Mouse (Mus musculus) stomach, embryonic 15.5 days (tissue): Measurements from ENCODE around the gene Gps2. TPM values are rescaled to one million over a fixed set of nuclear protein-coding genes. Genes with fewer than 3 reads are reported as not detected.

Source experiments
- ATAC-seq: fragments of 200-750 bp; cut with Nextera tagmentation; 2 replicates; pipeline ENCODE4 v1.8.0; 2017; ENCODE audit warnings: low read depth, moderate number of reproducible peaks, moderate TSS enrichment; ENCODE audit not compliant: insufficient read depth, low FRiP score
- H3K27ac ChIP-seq: fragments of 300-500 bp; sonication (generic); 2 replicates; pipeline ENCODE4 v1.5.1; 2015; ENCODE audit warnings: mild to moderate bottlenecking, inconsistent platforms
- H3K27me3 ChIP-seq: fragments of 300-500 bp; sonication (generic); replicated peaks from 2 replicates; pipeline ENCODE4 v1.6.1; 2015; ENCODE audit warnings: inconsistent platforms
- H3K36me3 ChIP-seq: fragments of 300-500 bp; sonication (generic); 2 replicates; pipeline ENCODE4 v1.6.1; 2015; ENCODE audit warnings: inconsistent platforms
- H3K4me1 ChIP-seq: fragments of 300-500 bp; sonication (generic); 2 replicates; pipeline ENCODE4 v1.6.1; 2015; ENCODE audit warnings: inconsistent platforms
- H3K4me2 ChIP-seq: fragments of 300-500 bp; sonication (generic); 2 replicates; pipeline ENCODE4 v1.6.1; 2015; ENCODE audit warnings: mild to moderate bottlenecking, inconsistent platforms
- H3K4me3 ChIP-seq: fragments of 300-500 bp; sonication (generic); replicated peaks from 2 replicates; pipeline ENCODE4 v1.5.1; 2015; ENCODE audit warnings: inconsistent platforms
- H3K9ac ChIP-seq: fragments of 300-500 bp; sonication (generic); 2 replicates; pipeline ENCODE4 v1.6.1; 2015; ENCODE audit warnings: inconsistent platforms
- H3K9me3 ChIP-seq: fragments of 300-500 bp; sonication (generic); 2 replicates; pipeline ENCODE4 v1.6.1; 2016; ENCODE audit warnings: inconsistent platforms
- WGBS: fragments of 180-500 bp; shearing (Covaris S2); methylation state at CpG from one replicate; pipeline ENCODE4 v1.1.7; 2015; 5-methylcytosine and 5-hydroxymethylcytosine counted together
- polyA plus RNA-seq: library from polyadenylated mRNA; unstranded; fragments of >200 nt; fragmentation: Nextera tagmentation; extraction: Ambion mirVana; gene quantifications from 2 replicates; pipeline ENCODE4 v1.2.1, GENCODE M21; 2015

Gene Gps2
- polyA plus RNA-seq, 1 experiment from 2014 or later, result 66.2 TPM

DNA sequence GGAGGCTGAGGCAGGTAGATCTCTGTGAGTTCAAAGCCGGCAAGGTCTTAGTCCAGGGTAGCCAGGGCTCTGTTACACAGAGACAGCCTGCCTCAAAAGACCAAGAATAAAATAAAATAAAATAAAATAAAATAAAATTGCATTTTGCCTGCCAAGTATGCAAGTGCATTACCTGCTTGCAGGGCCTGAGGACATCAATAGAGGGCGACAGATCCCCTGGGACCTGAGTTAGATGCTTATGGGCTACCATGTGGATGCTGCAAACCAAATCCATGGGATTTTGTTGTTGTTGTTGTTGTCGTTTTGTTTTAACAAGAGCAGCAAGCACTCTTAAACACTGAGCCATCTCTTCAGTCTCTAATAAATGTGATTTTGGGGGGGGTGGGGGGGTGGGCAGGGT, 18.6 kb downstream of the Gps2 start:
- no peak for ATAC-seq
- Histone ChIP-seq H3K4me1 (peaks cover 32% of the 10 kb centered on the region), H3K9me3 (no peaks in the 10 kb centered on the region), H3K27me3 (0 out of 2 replicates have a peak, but pooled peaks cover 3% of the 10 kb centered on the region), H3K36me3 (no peaks in the 10 kb centered on the region), H3K27ac (no peak overlapping the region), H3K9ac (no peak overlapping the region), H3K4me2 (no peak overlapping the region), H3K4me3 (no peak overlapping the region)
- 30% methylated on average over 3 of the region's 3 CpGs for WGBS

DNA sequence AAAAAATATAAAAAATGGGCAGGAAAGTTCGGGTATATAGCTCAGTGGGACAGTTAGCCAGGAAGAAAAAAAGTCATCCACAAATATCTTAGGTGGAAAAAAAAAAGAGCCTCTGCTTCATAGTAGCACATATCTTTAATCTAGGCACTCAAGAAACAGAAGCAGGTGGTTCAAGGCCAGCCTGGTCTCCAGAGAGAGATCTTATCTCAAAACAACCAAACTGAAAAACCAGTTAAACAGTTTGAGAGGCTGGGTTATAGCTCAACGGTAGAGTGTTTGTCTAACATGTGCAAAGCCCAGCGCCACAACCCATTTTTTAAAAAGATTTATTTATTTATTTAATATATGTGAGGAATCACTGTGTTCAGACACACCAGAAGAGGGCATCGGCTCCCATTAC, 19.4 kb downstream of the Gps2 start:
- Histone ChIP-seq H3K27me3 (0 out of 2 replicates have a peak, but pooled peaks cover 3% of the 10 kb centered on the region), H3K9ac (no peak overlapping the region), H3K4me1 (peaks cover 39% of the 10 kb centered on the region), H3K9me3 (no peaks in the 10 kb centered on the region), H3K27ac (no peak overlapping the region), H3K4me3 (no peak overlapping the region), H3K36me3 (no peaks in the 10 kb centered on the region), H3K4me2 (no peak overlapping the region)
- no peak for ATAC-seq
- WGBS, result 59% methylated on average over 4 of the region's 4 CpGs

DNA sequence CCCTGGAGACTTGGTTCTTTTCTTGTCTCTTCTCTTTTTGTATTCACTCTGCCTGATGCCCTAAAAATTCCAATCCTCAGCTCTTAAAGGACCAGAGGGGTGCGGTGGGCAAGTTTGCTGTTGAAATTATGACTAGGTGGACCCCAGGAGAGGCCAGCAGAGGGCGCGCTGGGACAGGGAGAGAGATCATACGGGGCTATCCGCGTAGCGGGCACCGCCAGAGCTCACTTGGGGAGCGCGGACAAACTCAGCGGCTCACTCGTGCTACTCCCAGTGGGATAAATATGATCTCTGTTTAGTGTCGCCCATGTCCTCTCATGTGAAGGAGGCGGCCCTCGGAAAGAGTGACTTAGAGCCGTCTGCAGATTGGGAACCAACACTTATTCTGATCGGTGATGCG, 20.5 kb downstream of the Gps2 start:
- H3K36me3 ChIP-seq, result no peaks in the 10 kb centered on the region
- H3K4me1 ChIP-seq, result peaks cover 39% of the 10 kb centered on the region
- peaks cover 9% of the 10 kb centered on the region; the same call in 1 of the 2 replicates for H3K27me3 ChIP-seq
- peak; percentile 58; the same call in 1 of the 2 replicates for ATAC-seq
- WGBS, result under 1% methylated on average over 18 of the region's 18 CpGs
- no peak overlapping the region for H3K9ac ChIP-seq
- H3K9me3 ChIP-seq, result no peaks in the 10 kb centered on the region
- no peak overlapping the region for H3K27ac ChIP-seq
- H3K4me3 ChIP-seq, result 0 out of 2 replicates have a peak overlapping the region, but pooled peaks have one; percentile 22
- H3K4me2 ChIP-seq, result peak overlapping the region; percentile 98

DNA sequence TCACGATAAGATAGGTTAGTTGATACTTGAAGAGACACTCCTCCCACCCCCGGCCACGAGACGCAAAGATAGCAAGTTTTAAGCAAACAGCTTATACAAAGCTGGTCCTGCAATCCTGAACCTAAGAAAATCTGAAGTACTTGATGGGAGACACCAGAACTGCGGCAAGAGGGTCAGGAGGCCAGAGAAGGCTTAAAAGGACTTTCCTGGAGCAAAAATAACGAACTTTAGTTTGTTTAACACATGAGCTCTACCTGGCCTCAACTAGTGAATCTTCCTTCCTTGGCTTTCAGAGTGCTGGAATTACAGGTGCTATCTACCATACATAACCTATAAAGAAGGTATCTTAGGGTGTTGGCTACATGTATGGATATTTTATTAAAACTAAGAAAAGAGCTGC, 21.0 kb downstream of the Gps2 start:
- H3K27ac ChIP-seq, result no peak overlapping the region; the same call in 1 of the 2 replicates
- H3K9ac ChIP-seq, result no peak overlapping the region
- ATAC-seq, result no peak
- peaks cover 9% of the 10 kb centered on the region; the same call in 1 of the 2 replicates for H3K27me3 ChIP-seq
- H3K4me1 ChIP-seq, result peaks cover 39% of the 10 kb centered on the region
- 11% methylated on average over 6 of the region's 6 CpGs for WGBS
- 0 out of 2 replicates have a peak overlapping the region, but pooled peaks have one; percentile 22 for H3K4me3 ChIP-seq
- H3K4me2 ChIP-seq, result peak overlapping the region; percentile 98
- no peaks in the 10 kb centered on the region for H3K36me3 ChIP-seq
- no peaks in the 10 kb centered on the region for H3K9me3 ChIP-seq

DNA sequence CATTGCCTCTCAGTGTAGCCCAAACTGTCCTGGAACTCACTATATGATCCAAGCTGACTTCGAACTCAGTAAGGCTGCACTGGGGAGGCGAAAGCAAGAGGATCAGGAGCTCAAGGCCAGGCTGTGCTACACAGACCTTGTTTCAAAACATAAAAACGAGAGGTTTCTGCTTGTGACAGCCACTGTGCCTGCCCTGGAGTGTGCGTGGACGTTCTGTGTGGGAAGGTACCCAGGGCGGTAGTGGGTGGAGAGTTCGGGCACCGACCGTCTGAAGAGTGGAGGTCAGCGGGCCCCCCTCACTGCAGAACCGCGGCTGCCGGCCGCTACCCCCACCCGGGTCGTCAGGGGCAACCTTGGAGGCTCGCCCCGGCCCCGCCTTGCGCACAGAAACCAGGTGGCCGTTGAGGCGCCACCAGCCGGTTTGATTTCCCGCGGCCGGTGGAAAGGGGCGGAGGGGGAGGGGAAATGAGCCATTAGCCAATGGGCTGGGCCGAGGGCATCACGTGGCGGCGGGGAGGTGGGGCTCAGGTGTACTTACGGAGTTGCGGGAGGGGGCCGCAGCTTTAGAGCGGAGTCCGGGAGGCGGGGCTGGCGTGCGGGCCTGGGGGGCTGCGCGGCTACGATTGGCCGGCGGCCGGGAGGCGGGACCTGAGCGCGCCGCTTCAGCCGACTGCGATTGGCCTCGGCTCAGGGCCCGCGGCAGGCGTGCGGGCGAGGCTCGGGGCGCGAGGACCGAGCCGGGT, 21.6 kb downstream of the Gps2 start, which contains the start of gene Ybx2:
TSS of gene Ybx2 (plus strand) at position 660 of the 743 bp plus-strand sequence.
- no peaks in the 10 kb centered on the region for H3K36me3 ChIP-seq
- H3K4me3 ChIP-seq, result peak within 1 kb of the TSS; percentile 49
- WGBS, result 2% methylated on average over 44 of the region's 62 CpGs
- H3K27ac ChIP-seq, result no peak within 1 kb of the TSS; the same call in 1 of the 2 replicates
- ATAC-seq, result peak; percentile 84
- H3K9me3 ChIP-seq, result no peaks in the 10 kb centered on the region
- H3K27me3 ChIP-seq, result peaks cover 9% of the 10 kb centered on the region; the same call in 1 of the 2 replicates
- peak within 1 kb of the TSS; percentile 27; the same call in 1 of the 2 replicates for H3K9ac ChIP-seq
- peak within 1 kb of the TSS; percentile 98 for H3K4me2 ChIP-seq
- peaks cover 39% of the 10 kb centered on the region for H3K4me1 ChIP-seq

DNA sequence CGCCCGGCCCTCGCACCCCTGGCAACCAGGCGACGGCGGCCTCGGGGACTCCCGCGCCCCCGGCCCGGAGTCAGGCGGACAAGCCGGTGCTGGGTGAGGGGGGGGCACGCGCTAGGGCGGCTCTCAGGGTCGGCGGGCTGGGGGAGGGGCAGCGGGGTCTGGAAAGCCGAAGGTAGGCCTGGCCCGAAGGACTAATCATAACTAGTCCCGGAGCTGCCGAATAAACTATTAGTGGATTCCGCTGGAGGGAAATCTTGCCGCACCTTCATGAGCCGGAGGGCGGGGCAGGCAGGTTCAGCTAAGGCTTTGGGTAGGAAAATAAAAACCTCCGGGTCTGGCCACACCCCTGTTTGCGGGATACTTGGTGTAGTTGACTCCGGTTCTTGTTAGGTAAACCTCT, 22.5 kb downstream of the Gps2 start:
- WGBS, result 3% methylated on average over 28 of the region's 30 CpGs
- ATAC-seq, result no peak
- Histone ChIP-seq H3K9ac (peak overlapping the region; percentile 27; the same call in 1 of the 2 replicates), H3K36me3 (no peaks in the 10 kb centered on the region), H3K27ac (no peak overlapping the region), H3K4me1 (peaks cover 39% of the 10 kb centered on the region), H3K4me2 (peak overlapping the region; percentile 98), H3K9me3 (no peaks in the 10 kb centered on the region), H3K4me3 (peak overlapping the region; percentile 49), H3K27me3 (peaks cover 9% of the 10 kb centered on the region; the same call in 1 of the 2 replicates)

DNA sequence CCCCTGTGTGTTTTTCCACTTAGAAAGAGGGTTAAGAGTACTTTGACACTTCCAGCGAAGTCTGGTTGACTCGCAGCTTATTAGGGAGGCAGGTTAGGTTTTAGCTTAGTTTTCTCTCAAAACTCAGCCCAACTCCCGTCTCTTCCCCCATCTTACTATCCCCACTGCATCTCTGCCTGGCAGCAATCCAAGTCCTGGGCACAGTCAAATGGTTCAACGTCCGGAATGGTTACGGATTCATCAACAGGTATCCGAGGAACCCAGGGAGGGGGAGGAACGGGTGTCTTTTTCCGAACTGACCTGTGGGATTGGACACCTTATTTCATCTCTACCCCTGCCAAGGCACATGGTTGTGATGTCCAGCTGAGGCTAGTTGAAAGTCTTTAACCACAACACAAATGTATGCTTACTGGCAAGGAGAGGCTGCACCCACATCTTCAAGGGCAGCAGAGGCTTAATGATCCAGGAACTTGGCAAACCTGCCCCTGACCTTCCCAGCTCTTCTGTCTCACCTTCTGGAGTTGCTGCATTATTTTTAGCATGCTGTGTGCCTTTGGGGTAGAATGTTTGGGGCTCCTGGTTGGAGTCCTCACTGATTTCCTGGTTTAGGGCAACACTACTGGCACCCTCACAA, 23.1 kb downstream of the Gps2 start:
- peaks cover 9% of the 10 kb centered on the region; the same call in 1 of the 2 replicates for H3K27me3 ChIP-seq
- H3K4me2 ChIP-seq, result peak overlapping the region; percentile 98
- peaks cover 39% of the 10 kb centered on the region for H3K4me1 ChIP-seq
- no peaks in the 10 kb centered on the region for H3K36me3 ChIP-seq
- H3K27ac ChIP-seq, result no peak overlapping the region; the same call in 1 of the 2 replicates
- ATAC-seq, result no peak
- H3K9ac ChIP-seq, result no peak overlapping the region
- 23% methylated on average over 9 of the region's 9 CpGs for WGBS
- peak overlapping the region; percentile 49 for H3K4me3 ChIP-seq
- H3K9me3 ChIP-seq, result no peaks in the 10 kb centered on the region

DNA sequence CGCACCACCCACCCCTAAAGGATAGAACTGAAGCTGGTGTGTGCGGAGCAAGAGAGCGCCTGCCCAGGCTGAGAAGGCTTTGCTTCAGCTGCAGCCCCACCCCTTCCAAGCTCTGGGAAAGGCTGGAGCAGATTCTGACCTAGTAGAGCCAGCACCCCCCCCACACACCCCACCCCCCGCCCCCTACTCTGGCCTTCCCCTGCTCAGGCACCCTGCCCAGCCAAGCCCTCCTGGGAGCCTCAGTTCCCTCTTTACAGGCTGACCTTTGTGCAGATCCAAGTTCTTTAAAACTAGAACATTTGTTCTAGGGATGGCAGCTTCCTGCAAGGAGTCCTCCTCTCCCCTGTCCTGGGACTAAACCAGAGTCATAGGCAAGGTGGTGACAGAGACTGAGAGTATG, 23.7 kb downstream of the Gps2 start:
- no peak overlapping the region for H3K9ac ChIP-seq
- no peaks in the 10 kb centered on the region for H3K36me3 ChIP-seq
- peaks cover 9% of the 10 kb centered on the region; the same call in 1 of the 2 replicates for H3K27me3 ChIP-seq
- no peak overlapping the region for H3K4me3 ChIP-seq
- H3K4me1 ChIP-seq, result peaks cover 39% of the 10 kb centered on the region
- WGBS, result 34% methylated on average over 4 of the region's 4 CpGs
- no peaks in the 10 kb centered on the region for H3K9me3 ChIP-seq
- H3K27ac ChIP-seq, result no peak overlapping the region; the same call in 1 of the 2 replicates
- peak overlapping the region; percentile 98; the same call in 1 of the 2 replicates for H3K4me2 ChIP-seq
- ATAC-seq, result no peak

DNA sequence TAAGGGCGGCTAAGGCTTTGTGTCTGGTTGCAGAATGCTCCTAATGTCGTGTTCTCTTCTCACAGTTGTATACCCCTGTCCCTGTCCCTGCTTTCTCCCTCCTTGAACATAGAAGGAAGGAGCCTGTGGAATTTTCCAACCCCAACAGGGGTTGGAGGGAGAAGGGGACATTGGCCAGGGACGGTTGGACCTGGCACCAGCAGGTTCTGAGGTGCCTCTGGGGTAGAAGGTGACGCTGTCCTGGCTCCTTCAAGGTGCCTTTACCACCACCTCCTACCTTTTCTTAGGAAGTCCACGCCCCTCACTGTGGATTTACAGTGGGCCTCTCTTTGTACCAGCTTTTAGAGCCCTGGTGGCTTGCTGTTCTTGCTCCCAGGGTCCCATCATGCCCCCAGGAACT, 24.1 kb downstream of the Gps2 start:
- Histone ChIP-seq H3K4me3 (no peak overlapping the region), H3K36me3 (no peaks in the 10 kb centered on the region), H3K9me3 (no peaks in the 10 kb centered on the region), H3K27ac (no peak overlapping the region; the same call in 1 of the 2 replicates), H3K4me1 (peaks cover 39% of the 10 kb centered on the region), H3K27me3 (peaks cover 9% of the 10 kb centered on the region; the same call in 1 of the 2 replicates), H3K9ac (no peak overlapping the region), H3K4me2 (no peak overlapping the region)
- 73% methylated on average over 5 of the region's 5 CpGs for WGBS
- ATAC-seq, result no peak

DNA sequence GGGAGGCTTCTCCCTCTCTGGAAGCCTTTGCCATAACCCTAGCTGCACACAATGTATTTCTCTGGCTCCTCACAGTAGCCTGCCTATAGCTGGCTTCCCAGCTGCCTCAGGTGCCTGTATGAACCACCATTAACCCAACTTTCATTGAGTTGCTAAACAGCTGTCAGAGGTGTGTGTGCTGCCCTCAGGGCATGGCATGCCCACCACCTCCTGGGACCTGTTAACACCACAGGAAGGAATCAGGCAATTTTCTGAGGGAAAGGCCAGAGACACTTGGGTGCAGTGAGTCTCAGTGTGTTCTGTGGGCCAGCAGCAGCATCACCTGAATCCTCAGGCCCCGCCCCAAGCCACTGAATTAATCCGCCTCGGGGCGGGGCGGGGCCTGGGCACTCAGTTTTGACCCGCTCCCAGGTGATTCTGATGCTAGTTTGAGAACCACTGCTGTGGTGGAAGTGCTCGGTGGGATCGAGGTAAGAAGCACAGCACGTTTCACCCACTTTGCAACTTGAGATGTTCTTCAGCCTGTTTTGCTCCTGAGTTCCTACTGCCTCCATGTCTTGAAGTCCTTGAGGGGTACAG, 24.8 kb downstream of the Gps2 start:
- Histone ChIP-seq H3K27ac (no peak overlapping the region), H3K9ac (no peak overlapping the region), H3K36me3 (no peaks in the 10 kb centered on the region), H3K9me3 (no peaks in the 10 kb centered on the region), H3K4me1 (peaks cover 39% of the 10 kb centered on the region), H3K27me3 (peaks cover 9% of the 10 kb centered on the region; the same call in 1 of the 2 replicates), H3K4me2 (no peak overlapping the region), H3K4me3 (no peak overlapping the region)
- ATAC-seq, result no peak
- WGBS, result 29% methylated on average over 9 of the region's 9 CpGs

DNA sequence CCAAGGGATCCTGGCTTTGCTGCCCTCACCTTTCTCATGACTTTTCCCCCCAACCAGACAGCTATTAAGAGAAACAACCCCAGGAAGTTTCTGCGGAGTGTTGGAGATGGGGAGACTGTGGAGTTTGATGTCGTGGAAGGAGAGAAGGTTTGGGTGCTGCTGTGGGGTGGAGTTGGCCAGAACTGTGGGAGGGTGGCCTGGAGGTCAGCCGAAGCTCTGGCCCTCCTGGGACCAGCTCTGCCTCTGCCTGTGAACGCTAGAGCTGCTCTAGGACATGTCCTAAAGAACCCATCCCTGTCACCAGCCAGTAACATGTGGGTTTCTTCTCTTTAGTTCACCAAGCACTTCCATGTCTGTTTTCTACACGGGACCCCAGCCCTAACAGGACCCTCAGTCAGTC, 25.5 kb downstream of the Gps2 start:
- Histone ChIP-seq H3K27me3 (peaks cover 9% of the 10 kb centered on the region; the same call in 1 of the 2 replicates), H3K9me3 (no peaks in the 10 kb centered on the region), H3K36me3 (no peaks in the 10 kb centered on the region), H3K4me2 (no peak overlapping the region), H3K9ac (no peak overlapping the region), H3K4me3 (no peak overlapping the region), H3K4me1 (peaks cover 36% of the 10 kb centered on the region), H3K27ac (no peak overlapping the region)
- 66% methylated on average over 5 of the region's 5 CpGs for WGBS
- ATAC-seq, result no peak
